Mouse (Mus musculus) gonadal fat pad, adult 2 months (tissue): Measurements from ENCODE around the gene Mypop. TPM values are rescaled to one million over a fixed set of nuclear protein-coding genes. Genes with fewer than 3 reads are reported as not detected.
A peak's percentile ranks its signal among the peaks of the same experiment; 100 is the strongest.

Experiments used
- DNase-seq: peaks from one replicate; pipeline ENCODE4 v3.0.0-alpha.2; 2012; ENCODE audit warnings: low read depth
- polyA plus RNA-seq: library from polyadenylated mRNA; depleted of rRNA; stranded (reverse); fragments of >200 nt; gene quantifications from 2 replicates; pipeline ENCODE4 v1.2.3, GENCODE M21; 2012; rRNA removed

Gene Mypop
- 3.4 and 5.6 TPM in 2 replicates for polyA plus RNA-seq

DNA sequence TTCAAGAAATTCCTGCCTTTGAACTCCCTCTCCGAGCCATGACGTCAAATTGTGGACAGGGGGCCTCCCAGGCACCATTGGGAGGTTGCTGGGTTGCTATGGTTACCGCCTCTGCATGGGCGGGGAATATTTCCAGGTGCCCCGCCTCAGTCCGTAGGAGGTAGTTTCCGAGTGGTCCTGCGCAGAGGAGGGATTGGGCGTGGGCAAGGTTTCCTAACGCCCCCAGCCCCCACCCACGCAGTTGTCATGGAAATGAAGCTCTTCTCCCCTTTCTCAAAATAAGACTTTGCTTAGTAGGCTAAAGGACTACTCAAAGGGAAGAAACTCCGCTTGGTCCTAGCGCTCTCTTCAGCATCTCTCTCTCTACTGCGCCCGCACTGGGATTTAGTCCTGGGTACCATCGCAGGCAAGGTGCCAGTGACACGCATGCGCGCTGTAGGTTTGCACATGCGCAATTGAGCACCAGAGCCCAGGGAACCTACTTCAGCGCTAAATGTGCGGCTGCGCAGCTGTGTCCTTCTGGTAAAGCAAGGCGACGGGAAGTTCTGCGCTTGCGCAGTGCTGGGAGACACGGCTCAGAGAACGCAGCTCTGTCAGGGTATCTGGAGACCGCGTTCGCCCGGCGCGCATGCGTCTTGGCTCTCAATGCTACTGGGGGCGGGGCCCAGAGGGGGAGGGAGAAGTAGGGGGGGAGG lies at the start of gene Mypop:
Mypop (plus strand) TSS at position 645 of the 695 bp plus-strand sequence.
- peak; percentile 83 for DNase-seq

DNA sequence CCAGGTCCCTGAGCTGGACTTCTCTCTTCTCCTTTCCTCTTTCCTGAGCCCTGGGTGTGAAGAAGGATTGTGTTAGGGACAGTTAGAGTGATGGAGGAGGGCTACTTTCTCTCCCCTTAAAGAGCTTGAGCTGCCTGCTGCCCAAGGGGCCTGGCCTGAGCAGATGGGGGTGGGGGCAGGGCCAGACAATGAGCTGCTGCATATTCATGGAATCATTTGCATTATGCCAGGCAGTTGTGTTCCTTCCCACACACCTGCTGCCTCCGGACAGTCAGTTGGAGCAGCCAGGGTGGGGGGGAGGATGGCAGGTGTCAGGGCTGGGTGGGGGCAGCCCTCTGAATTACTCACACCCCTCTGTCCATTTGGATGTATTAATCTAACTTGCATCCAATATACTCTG lies 48.7 kb upstream of the Mypop start:
- DNase-seq = no peak

DNA sequence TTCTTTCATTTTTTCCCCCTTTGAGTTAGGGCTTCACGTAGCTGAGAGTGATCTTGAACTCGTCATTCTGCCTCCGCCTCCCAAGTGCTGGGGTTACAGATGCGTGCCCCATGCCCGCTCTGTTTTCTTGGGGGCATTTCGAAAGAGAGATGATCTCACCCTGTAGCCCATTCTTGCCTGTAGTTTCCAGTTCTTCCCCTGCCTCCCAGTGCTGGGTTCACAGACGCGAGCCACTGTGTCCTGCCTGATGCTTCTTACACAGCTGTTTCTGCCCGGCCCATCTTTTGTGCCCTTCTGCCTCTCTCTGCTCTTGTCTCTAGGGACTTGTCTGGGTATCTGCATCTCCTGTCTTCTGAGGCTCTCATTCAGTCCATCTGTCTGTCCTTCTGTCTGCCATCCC lies 48.2 kb upstream of the Mypop start:
- DNase-seq = no peak

DNA sequence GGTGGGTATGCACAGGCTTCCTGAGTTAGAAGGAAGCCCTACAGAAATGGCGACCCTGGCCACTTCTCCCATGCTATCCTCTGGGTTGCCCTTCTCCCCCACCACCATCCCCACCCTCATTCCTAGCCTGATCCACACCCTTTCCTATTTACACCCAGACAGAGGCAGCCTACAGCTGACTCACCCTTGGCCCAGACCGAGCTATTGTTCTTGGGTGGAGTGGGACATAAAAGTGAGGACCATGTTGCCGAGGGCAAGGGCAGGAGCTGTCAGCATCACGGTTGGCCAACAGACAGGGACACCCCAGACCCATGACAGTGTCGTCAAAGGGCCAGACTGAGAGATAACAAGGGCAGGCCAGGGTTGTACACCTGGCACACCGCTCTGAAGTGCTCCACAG lies 42.9 kb upstream of the Mypop start:
- DNase-seq = no peak

DNA sequence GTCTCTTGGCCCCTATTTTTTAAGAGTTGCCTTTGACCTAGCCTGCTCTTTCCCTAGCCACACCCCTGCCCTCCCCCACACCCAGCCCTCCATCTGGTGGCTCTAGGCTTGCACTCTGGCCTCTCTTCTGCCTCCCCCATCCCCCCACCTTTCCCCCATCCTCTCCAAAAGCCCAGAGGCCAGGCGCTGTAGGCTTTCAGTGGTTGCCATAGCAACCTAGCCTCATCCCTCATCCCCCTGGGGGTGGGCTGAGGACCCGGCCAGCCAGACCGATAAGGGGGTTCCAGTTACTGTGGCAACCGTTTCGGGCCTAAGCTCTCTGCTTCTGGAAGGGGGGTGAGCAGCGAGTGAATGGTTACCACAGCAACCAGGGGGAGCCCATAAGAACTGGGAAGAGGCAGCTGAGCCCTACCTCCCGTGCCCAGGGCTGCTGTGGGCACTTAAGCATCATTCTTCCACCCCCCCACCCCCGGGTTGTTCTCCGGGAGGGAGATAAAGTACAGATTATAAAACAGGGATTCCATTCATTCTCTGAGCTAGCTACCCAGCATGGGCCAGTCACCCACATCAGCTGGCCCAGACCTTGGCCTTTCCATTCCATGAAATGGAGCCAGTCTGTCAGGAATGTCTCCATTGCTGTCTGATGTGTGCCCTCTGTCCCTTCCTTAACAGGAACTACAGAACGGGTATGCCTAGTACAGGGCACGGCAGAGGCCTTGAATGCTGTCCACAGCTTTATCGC lies 41.1 kb upstream of the Mypop start:
- DNase-seq = no peak

DNA sequence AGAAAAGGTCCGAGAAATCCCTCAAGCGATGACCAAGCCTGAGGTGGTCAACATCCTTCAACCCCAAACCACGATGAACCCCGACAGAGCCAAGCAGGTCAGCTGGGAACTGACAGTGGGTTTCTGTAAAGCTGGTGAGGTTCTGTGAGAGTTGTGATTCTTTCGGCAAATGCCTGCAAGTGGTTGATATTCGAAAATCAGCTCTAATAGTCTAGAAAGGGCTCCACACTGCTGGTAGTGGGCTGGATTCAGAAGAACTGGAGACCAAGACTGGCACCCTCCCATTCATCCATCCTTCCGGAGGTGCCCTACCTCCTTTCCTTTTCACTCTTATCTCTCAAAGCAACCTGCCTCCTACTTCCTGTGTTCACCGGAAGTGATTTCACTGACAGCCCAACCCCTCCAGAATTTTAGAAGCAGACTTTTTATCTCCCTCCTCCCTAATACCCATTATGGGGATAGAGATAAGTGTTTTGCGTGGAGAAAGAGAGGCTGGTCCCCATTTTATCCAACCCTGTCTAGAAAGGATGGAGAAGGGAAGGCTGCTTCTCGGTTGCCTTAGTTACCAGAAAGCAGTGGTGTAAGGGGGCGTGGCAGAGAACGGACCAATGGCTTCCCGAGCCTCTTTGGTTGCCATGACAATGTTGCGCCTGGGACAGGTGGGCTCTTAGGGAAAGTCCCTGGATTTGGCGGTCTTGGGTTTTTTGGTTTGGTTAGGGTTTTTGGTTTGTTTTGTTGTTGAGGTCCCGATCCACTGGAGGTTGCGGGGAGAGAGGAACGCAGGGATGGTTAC lies 40.3 kb upstream of the Mypop start:
- no peak for DNase-seq

DNA sequence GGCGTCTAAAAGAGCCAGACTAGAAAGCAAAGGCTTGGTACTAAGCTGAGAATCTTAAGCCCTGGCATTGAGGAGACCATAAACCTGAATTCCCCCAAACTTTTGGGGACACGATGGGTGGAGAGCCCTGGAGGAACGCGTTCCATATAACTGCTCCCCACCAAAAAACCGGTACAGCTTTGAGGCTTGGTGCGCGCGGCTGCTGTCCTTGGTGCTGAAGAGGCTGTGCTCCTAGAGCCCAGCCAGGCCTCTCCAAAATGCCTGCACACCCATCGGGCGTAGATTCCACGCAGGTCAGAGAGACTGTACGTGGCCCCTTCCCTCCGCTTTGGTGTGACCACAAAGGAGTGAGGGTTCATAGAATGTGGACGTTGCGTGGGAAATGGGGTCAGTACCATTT lies 39.6 kb upstream of the Mypop start:
- DNase-seq = no peak

DNA sequence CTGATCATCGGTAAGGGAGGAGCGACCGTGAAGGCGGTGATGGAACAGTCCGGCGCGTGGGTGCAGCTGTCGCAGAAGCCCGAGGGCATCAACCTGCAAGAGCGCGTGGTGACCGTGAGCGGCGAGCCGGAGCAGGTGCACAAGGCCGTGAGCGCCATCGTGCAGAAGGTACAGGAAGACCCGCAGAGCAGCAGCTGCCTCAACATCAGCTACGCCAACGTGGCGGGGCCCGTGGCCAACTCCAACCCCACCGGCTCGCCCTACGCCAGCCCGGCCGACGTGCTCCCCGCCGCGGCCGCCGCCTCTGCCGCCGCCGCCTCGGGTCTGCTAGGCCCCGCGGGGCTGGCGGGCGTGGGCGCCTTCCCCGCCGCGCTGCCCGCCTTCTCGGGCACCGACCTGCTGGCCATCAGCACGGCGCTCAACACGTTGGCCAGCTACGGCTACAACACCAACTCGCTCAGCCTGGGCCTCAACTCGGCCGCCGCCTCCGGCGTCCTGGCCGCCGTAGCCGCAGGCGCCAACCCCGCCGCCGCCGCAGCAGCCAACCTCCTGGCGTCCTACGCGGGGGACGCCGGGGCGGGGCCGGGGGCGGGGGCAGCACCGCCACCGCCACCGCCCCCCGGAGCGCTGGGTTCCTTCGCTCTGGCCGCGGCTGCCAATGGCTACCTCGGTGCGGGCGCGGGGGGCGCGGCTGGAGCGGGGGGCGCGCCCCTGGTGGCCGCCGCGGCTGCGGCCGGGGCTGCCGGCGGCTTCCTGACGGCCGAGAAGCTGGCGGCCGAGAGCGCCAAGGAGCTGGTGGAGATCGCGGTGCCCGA lies 33.3 kb upstream of the Mypop start:
- DNase-seq = no peak

DNA sequence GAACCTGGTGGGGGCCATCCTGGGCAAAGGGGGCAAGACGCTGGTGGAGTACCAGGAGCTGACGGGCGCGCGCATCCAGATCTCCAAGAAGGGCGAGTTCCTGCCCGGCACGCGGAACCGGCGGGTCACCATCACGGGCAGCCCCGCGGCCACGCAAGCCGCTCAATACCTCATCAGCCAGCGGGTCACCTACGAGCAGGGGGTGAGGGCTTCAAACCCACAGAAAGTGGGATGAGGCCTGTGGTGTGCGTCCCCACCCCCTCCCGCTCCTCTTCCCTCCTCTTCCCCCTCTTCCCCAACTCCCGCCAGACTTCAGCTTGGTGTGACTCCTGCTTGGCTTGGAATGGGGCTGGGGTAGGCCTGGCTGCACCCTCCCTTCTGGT lies 32.7 kb upstream of the Mypop start:
- DNase-seq = no peak

DNA sequence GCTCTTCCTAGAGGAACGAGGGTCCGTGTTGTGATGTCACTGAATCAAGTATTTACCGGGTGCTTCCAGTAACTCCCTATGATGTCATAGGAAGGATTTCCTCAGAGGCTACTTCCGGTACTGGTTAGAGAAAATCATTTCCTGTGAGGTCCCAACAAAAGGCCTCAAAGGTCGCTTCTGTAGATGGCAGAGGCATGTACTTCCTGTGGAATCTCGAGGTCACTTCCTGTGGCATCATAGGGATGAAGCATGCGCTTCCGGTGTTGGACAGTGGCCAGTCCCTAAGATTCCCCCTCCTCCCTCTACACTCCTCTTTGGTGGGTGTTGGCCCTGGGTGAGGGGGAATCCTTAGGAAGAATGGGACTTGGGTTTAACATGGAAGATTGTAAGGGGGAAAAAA lies 31.6 kb upstream of the Mypop start:
- DNase-seq = no peak

DNA sequence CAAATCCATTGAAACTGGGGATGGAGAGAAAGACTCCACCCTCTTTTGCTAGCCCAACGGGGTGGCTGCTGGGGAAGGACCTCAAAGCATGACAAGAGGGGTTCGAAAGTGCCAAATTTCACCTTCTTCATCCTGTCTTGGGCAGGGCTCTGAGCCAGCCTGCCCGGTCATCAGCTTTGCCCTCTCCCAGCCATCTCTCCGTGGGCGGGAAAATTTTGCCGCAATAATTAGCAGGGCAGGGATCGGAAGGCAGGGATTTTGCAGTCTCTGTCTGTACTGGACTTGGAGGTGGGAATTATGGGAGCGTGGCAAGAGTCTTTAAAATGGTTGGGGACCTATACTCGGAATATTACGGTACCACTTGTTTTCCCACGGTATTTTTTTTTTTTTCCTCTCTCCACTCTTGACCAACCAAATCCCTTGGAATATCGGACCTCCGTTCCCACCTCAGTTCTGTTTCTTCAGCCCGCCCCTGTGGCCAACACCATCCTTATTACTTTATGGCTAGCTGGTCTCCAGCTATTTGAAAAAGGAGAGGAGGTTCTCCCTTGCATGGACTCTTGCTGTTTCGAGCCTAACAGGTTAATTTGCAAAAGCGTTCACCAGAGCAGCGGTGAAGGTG lies 28.8 kb upstream of the Mypop start:
- no peak for DNase-seq

DNA sequence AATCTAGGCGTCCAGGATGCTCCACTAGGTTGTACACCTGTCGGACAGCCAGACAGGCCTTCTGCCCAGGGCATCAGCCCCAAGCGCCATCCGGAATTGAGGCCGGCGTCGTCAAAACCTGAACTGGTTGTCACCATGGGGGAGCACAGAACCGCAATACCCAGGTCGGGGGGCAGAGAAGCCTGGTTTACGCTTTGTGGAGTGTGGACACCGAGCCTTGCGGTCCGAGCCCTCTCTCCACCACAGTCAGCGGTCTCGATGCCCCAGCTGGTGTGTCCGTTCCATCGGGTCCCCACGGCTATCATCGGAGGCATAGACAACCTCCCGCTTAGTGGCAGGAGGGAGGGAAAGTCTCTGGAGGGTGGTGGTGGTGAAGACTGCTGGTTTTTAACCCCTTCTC lies 28.2 kb upstream of the Mypop start:
- no peak for DNase-seq

DNA sequence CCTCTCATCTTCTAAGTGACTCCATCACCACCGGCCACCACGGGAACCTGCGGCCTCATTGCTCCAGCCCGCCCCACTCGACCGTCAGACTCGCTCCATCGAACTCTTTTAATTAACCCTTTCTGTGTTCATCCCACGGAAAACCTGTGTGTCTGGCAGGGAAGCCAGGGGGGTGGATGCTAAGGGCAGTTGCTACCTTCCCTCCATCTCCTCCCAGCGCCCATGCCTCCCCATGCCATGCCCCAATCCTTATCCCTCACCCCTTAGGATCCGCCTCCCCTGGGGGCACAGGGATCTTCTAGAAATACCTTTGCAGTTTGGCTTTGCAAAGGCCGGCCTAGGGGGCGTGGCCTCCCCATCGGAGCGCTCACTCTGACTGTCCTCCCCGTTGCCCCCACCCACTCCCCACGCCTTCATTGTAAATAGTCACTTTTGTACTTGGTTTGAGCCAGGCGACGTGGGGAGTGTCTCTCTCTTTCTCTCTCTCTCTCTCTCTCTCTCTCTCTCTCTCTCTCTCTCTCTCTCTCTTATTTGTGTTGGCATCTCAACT lies 27.7 kb upstream of the Mypop start:
- no peak for DNase-seq

DNA sequence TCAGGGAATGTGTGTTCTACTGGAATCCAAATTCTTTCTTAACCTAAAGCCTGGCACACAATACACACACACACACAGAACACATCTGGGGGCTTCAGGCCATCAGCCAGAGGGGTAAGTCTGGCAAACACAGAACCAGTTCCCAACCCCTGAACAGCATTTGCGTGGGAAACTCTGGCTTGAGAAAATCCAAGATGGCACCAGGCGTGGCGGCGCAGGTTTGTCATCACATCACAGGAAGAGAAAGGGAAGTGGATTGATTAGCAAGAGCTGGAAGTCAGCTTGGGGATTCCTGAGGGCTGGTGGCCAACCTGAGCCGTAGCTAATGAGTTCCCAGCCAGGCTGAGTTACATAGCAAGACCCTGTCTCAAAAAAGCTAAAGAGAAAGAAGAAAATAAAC lies 25.7 kb upstream of the Mypop start:
- no peak for DNase-seq

DNA sequence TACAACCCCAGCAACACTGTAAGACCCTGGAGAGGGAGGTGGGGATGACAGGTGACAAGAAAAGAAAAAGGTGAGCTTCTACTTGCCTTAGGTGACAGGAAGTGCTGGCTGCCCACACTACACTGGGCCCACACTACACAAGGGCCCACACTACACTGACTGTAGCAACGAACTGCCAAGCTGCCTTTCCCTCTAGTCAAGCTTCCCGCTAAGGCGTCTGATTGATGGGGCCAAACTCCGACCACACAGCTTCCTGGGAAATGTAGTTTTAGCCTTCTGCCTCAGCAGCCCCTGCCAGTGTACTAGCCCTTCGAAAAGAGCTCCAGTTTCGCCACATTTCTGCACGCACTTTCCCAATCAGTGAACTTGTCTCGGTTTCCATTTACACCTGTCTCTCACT lies 23.4 kb upstream of the Mypop start:
- DNase-seq = no peak

DNA sequence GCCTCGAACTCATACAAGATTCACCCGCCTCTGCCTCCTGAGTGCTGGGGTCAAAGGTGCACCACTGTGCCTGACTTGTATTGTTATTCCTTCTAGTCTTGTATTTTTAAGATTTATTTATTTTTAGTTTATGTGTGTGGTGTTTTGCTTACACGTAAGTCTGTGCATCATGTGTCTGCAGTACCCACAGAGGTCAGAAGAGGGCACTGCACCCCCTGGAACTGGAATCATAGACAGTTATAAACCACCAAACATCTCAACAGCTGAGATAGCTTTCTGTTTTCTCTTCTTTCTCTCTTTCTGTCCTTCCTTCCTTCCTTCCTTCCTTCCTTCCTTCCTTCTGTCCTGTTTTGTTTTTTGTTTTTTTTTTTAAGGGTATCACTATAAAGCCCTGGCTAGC lies 20.1 kb upstream of the Mypop start:
- no peak for DNase-seq

DNA sequence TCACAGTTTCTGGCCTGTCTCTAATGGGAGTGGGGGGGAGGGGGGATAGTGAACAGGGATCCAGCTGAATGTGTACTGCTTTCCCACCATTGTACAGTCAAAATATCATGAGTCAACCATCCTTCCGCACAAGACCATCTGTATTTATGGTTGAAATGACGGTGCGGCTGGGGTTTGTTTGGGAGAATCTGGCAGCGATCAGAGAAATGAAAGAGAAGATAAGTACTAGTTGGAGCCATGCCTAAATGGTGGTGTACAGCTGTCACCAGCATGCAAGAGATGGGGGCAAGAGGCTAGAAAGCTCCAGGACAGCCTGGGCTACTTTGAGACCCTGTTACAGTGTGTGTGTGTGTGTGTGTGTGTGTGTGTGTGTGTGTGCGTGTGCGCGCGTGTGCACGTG lies 12.7 kb upstream of the Mypop start:
- no peak for DNase-seq

DNA sequence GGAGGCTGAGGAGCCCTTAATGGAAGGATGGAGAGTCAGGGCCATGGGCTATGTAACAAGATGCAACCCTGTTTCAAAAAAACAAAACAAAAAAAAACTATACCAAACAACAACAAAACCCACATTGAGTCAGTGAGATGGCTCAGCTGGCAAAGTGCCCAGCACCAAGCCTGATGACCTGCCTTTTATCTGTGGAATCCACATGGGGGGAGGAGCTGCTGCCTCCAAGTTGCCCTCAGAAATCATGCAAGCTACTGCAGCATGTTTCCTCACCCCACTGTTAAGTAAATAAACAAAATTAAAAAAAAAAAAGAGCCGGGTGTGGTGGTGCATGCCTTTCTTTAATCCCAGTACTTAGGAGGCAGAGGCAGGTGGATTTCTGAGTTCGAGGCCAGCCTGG lies 4.5 kb upstream of the Mypop start:
- DNase-seq = no peak

DNA sequence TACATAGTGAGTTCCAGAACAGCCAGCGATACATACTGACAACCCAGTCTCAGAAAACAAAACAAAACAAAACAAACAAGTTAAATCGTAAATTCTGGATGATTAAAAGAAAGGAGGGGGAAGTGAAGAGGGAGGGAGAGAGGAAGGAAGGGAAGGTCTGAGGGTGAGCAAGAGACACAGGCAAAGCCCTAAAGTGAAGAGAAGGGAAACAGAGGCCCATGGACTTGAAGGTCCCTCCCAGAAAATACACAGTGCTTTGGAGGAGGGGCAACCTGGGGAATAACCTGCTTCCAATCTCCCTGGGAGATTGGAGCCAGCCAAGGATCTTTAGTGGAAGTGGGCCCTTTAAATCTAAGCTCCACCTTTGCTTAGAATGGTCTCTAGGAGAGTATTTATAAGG lies 3.9 kb upstream of the Mypop start, which contains the start of gene Nanos2:
Nanos2 (plus strand) TSS at position 301 of the 400 bp plus-strand sequence.
- no peak for DNase-seq

DNA sequence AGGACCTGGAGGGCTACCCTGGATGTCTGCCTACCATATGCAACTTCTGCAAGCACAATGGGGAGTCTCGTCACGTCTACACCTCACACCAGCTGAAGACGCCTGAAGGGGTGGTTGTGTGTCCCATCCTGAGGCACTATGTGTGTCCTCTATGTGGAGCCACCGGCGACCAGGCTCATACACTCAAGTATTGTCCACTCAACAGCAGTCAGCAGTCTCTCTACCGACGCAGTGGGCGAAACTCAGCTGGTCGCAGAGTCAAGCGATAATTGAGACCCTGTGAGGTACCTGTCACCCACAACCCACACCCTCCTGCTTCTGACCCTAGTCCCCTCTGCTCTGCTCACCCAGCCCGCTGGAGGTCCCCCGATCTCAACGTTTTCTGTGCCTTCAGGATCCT lies 3.3 kb upstream of the Mypop start:
- no peak for DNase-seq

DNA sequence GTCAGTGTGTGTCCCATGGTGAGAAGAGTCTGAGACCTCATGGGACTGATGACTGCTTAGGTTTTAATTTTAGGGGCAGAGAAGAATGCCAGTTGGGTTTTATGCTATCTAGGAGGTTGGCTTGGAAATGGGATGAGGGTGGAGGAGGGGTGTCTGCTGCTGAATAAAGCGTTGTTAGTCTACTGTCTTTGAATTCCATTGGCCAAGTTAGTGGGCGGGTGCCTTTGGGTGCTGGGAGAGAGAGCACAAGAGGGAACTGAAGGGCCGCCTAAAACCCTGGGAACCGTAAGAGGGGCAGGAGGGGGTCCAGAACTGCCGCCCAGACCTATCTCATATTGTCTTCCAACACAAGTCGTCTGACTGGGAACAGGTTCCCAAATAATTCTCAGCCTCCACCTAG lies 2.3 kb upstream of the Mypop start:
- DNase-seq = no peak
